Mouse (Mus musculus) skeletal muscle tissue, adult 2 months (tissue): ENCODE measurements around the gene Slc25a38.

Source experiments
- DNase-seq: peaks from one replicate; pipeline ENCODE4 v3.0.0-alpha.2; 2012; ENCODE audit warnings: low read depth, low spot score

The Slc25a38 gene

DNA sequence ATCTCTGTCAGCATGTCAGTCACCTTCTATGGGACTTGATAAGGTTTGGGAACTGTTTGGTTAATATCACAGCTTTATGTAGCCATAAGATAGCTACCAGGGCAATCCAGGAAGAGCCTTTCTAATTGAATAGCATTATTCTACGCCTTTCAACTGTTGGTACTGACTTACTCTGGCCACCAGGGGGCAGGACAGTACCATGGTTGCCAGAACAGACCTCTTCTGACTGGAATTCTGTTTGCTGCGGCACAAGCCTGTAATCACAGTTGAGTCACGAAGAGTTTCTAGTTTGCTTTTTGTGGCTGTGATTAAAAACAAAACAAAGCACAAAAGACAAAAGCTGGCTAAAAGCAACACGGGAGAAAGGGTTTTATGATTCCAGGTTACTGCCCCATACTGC is 30.5 kb downstream of the Slc25a38 start:
- DNase-seq: peak; percentile 44

DNA sequence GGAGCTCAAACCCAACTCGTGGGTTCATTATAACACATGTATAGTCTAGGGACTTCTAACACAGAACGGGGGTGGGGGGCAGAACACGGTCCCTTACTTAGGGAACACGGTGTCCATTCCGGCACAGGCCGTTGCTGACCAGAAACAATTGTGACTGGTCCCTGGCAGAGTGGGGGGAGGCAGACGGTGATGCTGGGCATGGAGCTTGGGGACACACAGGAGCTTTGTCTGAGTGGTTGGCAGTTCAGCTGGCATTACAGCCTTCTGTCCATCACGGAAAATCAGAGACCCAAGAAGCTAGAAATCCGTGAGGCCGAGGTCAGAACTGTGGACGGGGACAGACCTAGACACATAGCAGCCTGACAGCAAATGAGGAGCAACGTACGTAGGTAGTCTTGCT is 34.3 kb downstream of the Slc25a38 start:
- DNase-seq: no peak

DNA sequence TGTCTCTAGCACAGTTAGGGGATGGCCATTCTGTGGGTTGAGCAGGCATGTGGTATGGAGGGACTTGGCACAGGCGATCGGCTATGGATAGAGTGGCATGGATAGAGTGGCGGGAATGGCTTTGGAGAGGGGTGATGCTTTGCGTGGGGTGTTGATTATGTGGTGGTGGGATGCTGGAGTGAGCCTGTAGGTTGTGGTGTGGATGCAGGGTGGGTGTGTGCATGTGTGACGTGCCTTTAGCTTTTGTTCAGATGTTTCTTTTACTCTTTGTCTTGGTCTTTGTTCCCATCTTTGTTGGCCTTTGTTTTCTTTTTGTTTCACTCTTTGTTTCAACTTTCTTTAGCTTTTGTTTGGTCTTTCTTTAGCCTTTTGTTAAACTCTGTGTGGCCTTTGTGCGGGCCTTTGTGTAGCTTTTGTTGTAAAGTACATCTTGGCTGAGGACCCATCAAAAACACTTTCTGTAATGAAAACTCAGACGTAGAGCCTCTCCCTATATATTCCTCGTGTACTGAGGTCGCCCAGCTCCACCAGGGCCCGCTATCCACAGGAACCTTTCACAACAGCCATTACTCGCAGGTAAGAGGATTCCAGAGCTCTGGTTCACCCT is 39.2 kb downstream of the Slc25a38 start, which contains the start of gene Mobp:
Mobp (plus strand) TSS at position 486 of the 607 bp plus-strand sequence.
- no peak for DNase-seq

DNA sequence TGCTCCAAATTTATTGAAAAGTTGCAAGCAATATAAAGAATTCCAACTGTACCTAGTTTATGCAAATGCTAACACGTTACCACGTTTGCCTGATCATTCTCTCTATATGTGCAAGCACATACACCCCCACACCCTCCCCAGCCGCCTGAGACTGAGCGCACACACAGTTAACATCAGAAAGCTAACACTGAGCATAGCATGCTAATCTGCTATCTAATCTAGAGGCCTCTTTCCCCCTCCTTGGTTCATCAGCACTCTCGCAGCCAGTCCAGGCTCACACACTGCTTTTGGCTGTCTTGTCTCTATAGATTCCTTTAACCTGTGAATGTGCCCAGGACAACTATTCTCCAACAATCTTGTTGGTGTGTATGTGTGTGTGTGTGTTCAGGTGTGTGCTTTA is 41.0 kb downstream of the Slc25a38 start:
- DNase-seq: no peak

DNA sequence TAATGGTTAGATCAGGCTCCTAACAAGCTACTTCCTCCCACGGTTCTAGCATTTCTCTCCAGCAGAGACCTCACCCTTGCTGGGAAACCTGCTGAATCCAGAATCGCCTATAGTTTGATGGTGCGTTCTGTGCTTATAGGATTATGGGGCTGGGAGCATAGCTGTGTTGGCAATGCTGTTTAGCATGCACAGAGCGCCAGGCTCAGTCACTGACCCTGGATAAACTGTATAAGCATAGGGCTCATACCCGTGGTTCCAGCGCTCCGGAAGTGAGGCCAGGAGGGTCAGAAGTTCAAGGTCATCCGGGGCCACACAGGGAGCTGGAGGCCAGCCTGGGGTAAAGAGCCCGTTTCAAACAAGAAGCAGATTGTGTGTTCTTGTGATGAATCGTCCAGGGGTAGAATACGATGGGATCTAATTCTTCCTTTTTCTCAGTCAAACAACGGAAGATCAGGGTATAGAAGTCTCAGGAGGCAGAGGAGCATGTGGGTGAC is 41.8 kb downstream of the Slc25a38 start:
- DNase-seq: no peak

DNA sequence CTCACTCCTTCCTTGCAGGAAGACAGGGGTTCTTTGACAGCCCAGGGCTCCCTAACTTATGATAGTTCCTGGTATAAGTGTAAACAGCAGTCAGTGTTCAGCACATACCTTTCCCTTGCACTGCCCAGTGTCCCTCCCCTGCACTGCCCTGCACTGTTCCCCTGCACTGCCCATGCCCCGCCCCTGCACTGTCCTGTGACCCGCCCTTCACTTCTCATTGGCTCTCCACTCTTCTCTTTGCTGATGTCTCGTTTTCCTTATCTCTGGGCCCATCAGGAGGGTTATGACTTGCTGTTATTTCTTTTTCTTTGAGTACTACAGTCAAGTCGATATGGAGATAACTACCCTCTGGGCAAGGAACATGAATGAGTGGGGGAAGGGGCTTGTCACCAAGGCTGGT is 47.9 kb downstream of the Slc25a38 start:
- no peak for DNase-seq

DNA sequence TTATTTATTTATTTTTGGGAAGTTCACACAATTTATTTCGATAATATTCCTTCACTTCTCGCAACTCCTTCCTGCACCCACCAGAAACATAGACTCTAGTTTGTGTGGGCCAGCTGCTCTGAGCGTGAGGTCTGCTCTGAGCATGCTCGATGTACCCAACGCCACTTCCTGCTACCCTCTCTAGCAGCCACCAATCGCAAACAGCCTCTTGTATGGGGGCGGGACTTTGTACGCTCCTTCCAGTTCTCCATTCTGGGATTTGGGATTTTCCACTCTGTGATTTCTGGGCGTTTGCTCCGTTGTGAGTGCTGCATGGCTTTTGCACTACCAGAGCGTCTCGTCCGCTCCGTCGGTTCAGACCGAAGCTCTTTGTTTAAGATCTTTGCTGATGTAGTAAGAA is 53.7 kb downstream of the Slc25a38 start:
- DNase-seq: no peak

DNA sequence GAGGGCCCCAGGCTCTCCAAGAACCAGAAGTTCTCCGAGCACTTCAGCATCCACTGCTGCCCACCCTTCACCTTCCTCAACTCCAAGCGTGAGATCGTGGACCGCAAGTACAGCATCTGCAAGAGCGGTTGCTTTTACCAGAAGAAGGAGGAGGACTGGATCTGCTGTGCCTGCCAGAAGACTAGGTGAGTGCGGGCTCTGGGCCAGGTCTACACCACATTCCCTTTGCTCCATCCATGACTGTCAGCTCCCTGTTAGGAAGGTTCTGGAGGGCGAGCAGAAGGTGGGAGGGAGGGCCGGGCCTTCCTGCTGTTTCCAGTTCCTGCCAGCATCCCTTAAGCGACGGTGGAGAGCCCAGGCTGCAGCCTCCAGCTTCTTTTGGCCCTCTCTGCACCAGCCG is 57.7 kb downstream of the Slc25a38 start:
- no peak for DNase-seq

DNA sequence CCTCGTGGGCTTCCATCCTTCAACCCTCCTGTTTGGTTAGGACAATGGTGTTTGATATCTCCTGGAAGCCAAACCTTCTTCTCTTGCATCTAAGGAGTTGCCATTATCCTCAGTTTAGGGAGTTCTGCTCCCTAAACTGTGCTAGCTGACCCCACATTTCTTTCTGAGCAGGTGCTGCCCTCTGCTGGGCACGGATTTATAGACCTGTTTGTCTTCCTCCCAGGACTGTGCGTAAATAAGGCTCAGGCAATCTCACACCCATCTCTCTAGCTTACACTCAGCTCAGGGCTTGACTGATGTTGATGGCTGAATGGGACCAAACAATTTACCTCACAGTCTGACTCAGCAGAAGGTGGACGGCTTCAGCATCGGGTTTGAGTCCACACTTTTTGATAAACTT is 61.1 kb downstream of the Slc25a38 start:
- peak; percentile 2 for DNase-seq
